Mouse (Mus musculus) cerebellum, postnatal 25 days (tissue): ENCODE data around the gene Mfsd2a.
"Not testable (repeated sequence)": the region's sequence is repeated elsewhere in the genome, so short reads cannot be mapped to it uniquely, and the experiment has no call there.

Experiments used
- DNase-seq, 2 experiments: peaks; one replicate each; pipeline ENCODE4 v3.0.0; 2021; ENCODE audit warnings: mixed read lengths in 2 of 2

The Mfsd2a gene

DNA sequence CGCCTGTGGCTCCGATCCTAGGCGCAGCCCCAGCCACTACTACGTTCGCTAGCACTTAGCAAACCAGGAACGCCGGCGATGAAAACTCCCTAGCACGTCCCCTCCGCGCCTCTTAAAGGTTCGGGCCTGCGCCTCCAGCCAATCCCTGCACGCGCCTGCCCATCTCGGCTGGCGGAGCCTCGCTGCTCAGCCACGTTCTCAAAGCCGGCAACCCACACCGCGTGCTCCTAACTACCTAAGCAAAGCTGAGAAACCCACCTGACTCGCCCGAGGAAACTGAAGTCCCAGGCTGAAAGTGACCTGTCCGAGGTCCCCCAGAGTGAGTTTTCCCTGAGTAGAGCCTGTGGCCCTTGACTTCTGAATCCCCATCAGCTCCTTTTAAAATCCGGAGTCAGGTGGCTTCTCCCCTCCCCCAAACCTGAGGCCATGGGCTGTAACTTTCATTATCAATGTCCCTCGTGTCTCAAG, at the start of gene Mfsd2a:
Gene Mfsd2a, minus strand, starts transcription at position 89 of the 468 bp plus-strand sequence.
- peak; percentile 52 to 62 for DNase-seq

DNA sequence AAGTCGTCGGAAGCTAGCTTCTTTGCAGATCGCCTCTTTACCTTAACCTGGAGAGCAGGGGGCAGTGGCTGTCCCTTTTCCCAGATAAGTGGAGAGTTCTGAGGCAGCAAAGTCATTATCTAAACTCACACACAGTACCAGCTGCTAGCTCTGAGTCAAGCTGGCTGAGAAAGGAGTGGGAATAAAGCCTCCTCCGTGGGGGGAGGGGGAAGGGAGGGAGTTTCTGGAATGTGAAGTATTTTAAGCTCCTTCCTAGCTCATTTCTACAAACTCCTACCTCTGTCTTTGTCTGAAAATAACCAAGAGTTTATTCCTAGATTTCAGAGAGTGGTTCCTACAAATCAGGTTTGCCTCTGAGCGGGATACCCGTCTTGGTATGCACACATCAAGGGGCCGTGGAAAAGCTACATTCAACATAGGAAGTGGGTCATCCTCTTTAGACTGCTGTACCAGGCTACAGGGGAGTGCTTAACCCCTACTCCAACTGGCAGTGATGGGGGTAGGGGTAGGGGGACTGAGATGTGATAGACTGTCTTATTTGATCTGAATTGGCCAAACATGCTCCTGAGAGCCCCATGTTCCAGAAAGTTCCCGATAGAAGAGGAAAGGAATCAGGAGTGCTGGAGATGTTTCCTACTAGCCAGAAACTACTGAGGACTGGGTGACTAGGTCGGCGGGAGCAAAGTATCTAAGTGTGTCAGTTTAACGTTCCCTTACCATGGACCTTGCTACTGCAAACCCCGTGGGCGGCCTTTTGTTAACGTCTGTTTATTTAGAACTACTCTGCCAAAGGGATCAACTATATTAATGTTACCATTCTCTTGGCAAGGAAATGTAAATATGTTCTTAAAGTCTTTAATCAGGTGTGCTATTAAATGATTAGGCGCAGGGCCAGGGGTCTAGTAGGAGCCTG, 44.3 kb upstream of the Mfsd2a start:
- DNase-seq: no peak

DNA sequence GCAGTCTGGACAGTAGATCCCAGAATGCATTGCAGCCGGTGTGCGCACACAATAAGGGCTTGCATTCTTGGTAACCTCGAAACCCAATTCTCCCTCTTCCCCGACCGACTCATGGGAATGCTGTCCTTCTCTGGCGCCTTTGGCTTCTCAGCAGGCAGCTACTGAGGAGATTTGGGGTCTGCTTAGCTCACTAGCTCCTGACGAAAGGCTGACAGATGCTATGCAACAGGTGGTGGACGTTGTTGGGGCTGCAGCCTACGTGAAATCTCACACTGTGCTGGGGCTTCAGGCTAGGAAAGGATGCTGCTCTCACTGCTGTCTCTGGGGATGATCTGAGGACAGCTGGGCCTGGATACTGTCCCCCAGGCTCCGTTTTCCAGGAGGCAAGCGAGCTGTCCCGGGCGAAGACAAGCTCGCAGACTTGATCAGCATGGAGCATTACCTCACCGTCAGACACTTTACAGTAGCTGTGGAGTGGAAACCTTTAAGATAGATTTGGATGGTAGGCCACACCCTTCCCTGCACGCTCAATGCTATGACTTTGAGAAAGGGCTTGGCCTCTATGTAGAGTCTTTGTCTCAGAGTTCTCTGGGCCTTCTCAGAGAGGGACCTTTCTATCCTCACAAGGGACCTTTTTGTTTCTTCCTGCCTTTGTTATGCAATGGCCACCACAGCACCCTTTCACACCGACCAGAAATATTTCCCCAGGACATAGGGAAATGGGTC, 39.8 kb upstream of the Mfsd2a start:
- DNase-seq: peak; percentile 24 to 42

DNA sequence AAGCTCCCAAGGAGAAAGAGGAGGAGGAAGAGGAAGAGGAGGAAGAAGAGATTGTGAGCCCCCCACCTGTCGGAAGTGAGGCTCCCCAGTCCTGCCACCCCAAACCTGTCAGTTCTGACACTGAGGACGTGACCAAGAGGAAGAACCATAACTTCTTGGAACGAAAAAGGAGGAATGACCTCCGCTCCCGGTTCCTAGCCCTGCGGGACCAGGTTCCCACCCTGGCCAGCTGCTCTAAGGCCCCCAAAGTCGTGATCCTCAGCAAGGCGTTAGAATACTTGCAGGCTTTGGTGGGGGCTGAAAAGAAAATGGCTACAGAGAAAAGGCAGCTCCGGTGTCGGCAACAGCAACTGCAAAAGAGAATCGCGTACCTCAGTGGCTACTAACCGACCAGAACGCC, 39.1 kb upstream of the Mfsd2a start:
- DNase-seq: no peak

GRCm38 (mm10) chr4:122999263-122999691, 38.3 kb upstream of the Mfsd2a start:
- no peak for DNase-seq

DNA sequence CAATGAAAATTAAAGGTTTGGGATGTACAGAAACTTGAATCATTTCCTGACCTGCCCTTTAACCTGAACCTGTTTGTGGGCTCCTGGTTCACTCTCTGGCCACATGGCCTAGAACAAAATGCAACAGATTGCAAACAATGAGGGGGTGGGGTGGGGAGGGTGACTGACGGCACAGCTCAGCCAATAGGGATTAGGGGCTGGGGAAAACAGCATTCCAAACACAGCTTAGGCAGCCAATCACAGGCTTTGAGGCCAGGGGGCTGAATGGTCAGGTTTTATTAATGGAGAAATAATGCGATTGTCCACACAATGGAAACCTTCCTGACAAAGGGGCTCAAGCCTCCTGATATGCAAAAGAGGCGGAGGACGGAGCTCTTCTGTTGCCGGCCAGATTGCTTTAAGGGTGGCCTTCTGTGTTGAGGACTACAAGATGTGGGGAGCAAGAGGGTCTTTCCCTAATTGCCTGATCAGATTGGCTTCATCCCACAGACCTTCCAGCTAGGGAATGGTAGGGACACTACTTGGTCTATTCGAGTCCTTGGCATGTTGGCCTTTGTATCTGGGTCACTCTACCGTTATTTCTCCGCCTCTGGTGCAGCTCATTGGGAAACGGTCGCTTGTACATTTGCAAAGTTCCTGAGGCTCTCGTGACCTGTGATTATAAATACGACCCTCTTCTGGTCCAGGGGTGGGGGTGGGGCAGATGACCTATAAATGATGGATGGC, 37.7 kb upstream of the Mfsd2a start:
- DNase-seq: peak; percentile 52 to 73

DNA sequence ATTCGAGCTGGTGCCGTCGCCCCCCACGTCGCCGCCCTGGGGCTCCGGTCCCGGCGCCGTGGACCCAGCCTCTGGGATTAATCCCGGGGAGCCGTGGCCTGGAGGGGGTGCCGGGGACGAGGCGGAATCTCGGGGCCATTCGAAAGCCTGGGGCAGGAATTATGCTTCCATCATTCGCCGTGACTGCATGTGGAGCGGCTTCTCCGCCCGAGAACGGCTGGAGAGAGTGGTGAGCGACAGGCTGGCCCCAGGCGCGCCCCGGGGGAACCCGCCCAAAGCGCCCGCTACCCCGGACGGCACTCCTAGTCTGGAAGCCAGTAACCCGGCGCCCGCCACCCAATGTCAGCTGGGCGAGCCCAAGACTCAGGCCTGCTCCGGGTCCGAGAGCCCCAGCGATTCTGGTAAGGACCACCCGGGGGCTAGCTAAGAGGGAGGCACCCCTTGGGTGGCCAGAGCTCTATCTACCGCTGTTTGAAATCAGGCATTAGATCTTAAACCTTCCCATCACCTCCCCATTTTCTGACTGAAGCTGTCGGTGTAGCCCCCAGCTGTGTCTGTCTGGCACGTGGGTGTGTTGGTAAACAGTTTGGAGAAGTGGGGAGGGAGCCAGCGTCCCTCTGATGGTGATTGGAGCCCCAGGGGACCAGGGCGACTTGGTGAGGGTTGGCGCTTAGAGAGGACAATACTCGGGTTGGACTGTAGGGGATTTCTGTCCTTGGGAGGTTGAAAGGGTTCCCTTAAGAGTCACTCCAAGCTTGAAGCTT, 35.8 kb upstream of the Mfsd2a start:
- DNase-seq: peak; percentile 23 to 30

- peak; percentile 34 to 44 for DNase-seq
These were observed 35.2 kb upstream of the Mfsd2a start for GRCm38 (mm10) chr4:122996221-122996617.

DNA sequence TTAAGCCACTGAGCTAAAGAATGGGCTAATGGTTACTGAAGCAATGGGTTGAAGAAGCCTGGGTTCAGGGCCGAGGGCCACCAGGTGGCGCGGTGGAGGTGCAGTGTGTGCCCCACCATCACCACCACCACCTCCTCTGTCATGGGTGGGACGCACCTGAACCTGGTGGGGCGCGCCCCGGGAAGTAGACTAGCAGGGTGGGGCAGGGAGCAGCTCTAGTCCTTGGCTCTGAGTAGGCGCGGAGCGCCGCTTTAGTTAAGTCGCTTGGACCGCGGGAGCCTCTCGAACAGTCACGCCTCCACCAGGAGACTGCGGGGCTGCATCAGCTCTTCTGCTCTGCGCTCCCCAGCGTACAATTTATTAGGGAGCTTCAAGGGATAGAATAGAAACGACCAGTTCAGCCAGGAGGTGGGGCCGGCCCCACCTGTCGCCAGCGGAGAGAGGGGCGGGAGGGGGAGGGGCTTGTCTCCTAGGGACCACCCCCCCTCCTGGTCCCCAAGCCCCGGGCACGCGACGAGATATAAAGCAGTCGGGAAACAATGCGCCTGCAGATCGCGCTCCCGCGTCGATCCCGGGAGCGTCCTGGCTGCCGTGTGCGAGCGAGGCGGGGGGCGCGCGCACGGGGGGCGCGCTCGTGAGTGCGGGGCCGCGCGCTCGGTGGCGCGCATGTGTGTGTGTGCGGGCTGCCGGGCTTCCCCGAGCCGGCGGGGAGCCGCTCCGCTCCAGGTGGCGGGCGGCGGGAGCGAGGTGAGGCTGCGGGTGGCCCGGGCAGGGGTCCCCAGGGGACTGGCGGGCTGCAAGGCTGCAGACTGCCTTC, 34.6 kb upstream of the Mfsd2a start, which contains the start of gene Mycl:
Gene Mycl, plus strand, starts transcription at position 249 of the 817 bp plus-strand sequence.
- peak; percentile 92 to 95 for DNase-seq

- no peak for DNase-seq
These were observed 31.3 kb upstream of the Mfsd2a start for GRCm38 (mm10) chr4:122992276-122992675.

- DNase-seq: no peak
These were observed 30.2 kb upstream of the Mfsd2a start for GRCm38 (mm10) chr4:122991177-122991576.

DNA sequence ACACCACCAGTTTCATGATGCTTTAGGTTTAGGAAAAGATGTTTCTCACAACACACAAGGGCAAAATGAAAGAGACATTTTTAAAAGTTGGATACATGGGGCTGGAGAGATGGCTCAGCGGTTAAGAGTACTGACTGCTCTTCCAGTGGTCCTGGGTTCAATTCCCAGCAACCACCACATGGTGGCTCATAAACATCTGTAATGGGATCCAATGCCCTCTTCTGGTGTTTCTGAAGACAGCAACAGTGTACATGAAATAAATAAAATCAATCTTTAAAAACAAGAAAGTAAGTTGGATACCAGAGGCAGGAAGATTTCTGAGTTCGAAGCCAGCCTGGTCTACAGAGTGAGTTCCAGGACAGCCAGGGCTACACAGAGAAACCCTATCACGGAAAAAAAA, 27.0 kb upstream of the Mfsd2a start:
- not testable (repeated sequence) for DNase-seq

- no peak for DNase-seq
These were observed 26.4 kb upstream of the Mfsd2a start for GRCm38 (mm10) chr4:122987421-122987820.

DNA sequence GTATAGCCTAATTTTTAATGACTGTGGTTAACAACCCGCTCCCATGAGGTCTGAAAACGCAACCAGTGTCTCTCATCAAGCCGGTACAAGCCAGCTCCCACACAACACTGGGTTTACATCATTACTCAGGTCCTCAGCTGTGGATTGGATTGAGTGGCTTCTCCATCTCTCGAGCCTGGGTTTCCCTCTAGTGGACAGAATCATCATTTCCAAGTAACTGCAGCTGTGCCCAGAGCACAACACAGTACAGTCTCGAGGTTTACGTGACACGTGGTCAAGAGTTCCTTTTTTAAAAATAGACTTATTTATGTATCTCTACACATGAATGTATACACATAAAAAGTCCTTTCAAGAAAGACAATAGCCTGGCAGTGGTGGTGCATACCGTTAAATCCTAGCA, 24.1 kb upstream of the Mfsd2a start:
- DNase-seq: peak; percentile 25 to 60

DNA sequence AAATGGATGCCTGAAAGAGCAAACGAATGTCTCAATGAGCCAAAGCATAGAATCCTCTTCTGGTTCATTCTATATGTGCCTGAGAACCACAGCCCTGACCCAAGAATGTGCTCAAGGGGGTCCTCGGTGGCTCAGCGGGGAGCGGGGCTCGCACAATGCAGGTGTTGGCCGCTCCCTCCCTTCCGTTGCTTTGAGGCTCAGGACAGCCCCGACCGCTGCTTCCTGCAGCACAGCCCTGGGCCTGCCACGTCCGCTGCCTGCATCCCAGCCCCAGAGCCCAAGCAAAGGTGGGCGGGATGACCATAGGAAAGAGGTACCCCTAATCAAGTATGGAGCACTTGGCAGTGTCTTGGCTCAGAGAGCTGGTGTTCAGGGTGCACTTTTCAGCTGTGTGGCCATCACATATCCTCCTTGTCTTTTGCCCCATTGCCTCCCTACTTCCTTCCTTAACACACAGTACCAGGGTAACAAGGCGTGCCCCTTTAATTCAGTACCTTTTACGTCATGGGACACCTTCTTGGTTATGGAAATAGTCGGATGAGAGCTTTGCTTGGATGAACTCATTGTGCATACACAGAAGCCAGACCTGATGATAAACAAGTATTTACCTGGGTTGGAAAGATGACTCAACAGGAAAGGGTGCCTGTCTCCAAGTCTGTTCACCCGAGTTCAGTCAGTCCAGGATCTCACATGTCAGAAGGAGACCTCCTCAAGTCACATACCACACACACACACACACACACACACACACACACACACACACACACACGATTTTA, 22.7 kb upstream of the Mfsd2a start:
- DNase-seq: no peak

DNA sequence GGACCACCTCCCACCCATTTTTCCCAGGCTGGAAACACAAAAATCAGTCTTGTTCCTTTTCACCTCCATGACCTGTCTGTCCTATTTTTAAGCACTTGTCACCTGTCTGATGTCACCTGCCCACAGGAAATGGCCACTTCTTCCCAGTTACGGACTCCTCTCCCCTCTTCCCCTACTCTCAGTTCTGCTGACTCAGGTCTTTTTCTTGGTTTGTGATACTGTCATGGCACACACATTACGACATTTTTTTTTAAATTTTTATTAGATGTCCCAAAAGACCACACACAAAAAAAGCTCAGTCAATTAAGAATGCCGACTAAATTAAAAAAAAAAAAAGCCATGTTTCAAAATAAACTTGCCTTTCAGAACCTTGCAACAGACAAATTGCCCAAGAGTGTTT, 21.5 kb upstream of the Mfsd2a start:
- DNase-seq: no peak

DNA sequence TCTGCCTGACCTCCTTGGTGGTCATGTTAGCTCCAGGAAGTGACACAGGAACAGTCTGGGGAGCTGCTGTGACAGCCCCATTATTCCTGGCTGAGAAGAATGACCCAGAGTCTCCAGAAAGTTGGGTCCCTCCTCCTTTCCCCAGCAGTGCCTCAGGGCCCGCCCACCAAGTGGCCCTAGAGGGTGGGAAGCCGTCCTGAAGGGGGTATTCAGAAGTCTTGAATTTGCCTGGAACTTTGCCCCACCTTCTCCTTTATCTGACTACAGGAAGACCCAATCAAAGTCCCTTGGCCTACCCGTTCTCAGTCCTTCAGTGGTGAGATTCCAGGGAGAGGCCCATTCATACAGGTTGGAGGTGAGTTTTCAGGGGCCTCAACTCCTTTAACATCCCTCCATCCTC, 20.9 kb upstream of the Mfsd2a start:
- no peak for DNase-seq

DNA sequence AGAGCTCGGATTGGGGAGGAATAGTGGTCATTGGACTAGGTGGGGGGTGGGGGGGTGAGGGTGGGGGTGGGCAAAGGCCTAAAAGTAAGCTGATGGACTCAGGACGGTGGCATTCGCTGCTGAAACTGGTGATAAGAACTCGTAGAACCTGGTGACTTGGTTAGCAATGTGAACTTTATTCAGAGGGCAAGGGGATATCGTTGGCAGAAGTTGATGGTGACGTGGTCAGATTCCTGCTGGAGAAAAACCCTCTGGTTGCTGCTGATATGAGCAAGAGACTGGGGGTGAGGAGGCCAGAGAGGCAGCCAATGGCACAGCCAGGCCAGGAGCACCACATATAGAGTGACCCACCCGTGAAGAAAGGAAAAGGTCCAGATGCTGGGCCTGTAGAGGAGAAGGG, 20.2 kb upstream of the Mfsd2a start:
- no peak for DNase-seq

GRCm38 (mm10) chr4:122980684-122981083, 19.7 kb upstream of the Mfsd2a start:
- no peak for DNase-seq

DNA sequence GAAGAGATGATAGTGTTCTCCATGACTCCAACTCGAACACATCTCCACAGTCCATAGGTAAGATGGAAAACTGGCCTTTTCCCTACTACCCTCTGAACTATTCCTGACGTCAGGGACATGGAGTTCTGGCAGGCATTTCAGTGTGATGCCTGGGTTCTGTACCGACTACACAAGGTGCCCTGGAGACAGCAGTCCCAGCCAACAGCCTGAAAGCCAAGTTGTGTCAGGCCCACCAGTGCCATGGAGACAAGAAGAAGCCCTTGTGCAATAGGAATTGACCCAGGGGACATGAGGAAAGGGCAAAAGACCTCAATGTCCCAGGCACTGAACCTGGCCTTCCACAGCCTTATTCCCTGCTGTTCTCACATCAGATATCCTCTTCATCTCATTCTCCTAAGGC, 18.8 kb upstream of the Mfsd2a start:
- no peak for DNase-seq
